ENCODE assay signal across 23 mouse cellular contexts in genomic region chr19:41794901-41795300, GRCm38 (mm10). TPM values are rescaled to one million over a fixed set of nuclear protein-coding genes. Genes with fewer than 3 reads are reported as not detected.
DNase-seq lines count a peak whose midpoint lies in the region; ATAC-seq and TF ChIP-seq lines count a peak whose summit lies in the region.
"Had no signal": no experiment of that assay in that cellular context is flagged by ENCODE, and none has a peak within 500 bp of the region (broad histone marks: within the 10 kb centered on the region; RNA-seq: fewer than 3 reads in every experiment).

No protein-coding gene starts in this region.

- H3K9me3 ChIP-seq in forebrain, embryonic 11.5 days (ENCODE audit: control insufficient read depth, low read length), result no peaks in the 10 kb centered on the region
- no peaks in the 10 kb centered on the region for H3K9me3 ChIP-seq in forebrain, postnatal 0 days (ENCODE audit: low read length)
- H3K9me3 ChIP-seq in kidney, embryonic 16.5 days (ENCODE audit: low read length), result no peaks in the 10 kb centered on the region
- H3K9me3 ChIP-seq in forebrain, embryonic 14.5 days (replicated peaks; ENCODE audit: control insufficient read depth, low read length), result no peaks in the 10 kb centered on the region
- H3K9me3 ChIP-seq: liver, embryonic 13.5 days; megakaryocyte, embryonic 14.5 days; neural tube, embryonic 15.5 days had no signal

- no peak overlapping the region for H3K4me3 ChIP-seq in forebrain, embryonic 11.5 days (ENCODE audit: low read depth, low read length)
- no peak overlapping the region for H3K4me3 ChIP-seq in forebrain, postnatal 0 days (ENCODE audit: low read depth, low read length)
- H3K4me3 ChIP-seq in kidney, embryonic 16.5 days (ENCODE audit: low read length), result no peak overlapping the region
- H3K4me3 ChIP-seq in forebrain, embryonic 14.5 days (ENCODE audit: low read depth, low read length), result no peak overlapping the region
- H3K4me3 ChIP-seq: liver, embryonic 13.5 days; megakaryocyte, embryonic 14.5 days; neural tube, embryonic 15.5 days had no signal

- H3K36me3 ChIP-seq in forebrain, embryonic 11.5 days (ENCODE audit: control insufficient read depth, insufficient read depth, low read length), result no peaks in the 10 kb centered on the region
- H3K36me3 ChIP-seq in forebrain, postnatal 0 days (ENCODE audit: insufficient read depth), result no peaks in the 10 kb centered on the region
- peaks cover 7% of the 10 kb centered on the region; the same call in 1 of the 2 replicates for H3K36me3 ChIP-seq in kidney, embryonic 16.5 days (ENCODE audit: insufficient read depth, low read length)
- H3K36me3 ChIP-seq in forebrain, embryonic 14.5 days (ENCODE audit: control insufficient read depth, insufficient read depth, low read length), result no peaks in the 10 kb centered on the region
- H3K36me3 ChIP-seq: neural tube, embryonic 15.5 days had no signal

- DNase-seq in forebrain, embryonic 11.5 days (ENCODE audit: low spot score), result no peak
- DNase-seq in forebrain, postnatal 0 days, result no peak
- no peak for DNase-seq in kidney, postnatal 4 days
- DNase-seq in brain, adult 2 months (ENCODE audit: low read depth, low spot score), result peak; percentile 11
- DNase-seq in forebrain, embryonic 14.5 days (ENCODE audit: low spot score), result no peak
- no peak for DNase-seq in adrenal gland, postnatal 36 days
- no peak for DNase-seq in ovary, postnatal 14 days (ENCODE audit: low spot score)
- DNase-seq: adrenal gland, postnatal 14 days; cerebellum, adult 18-20 months; cerebellum, postnatal 10 days; layer of hippocampus, postnatal 36 days; left cerebral cortex, postnatal 4 days; liver, embryonic 13.5 days; lung, adult 18-20 months; lung, postnatal 4 days; thymus, adult 2 months; thymus, postnatal 4 days had no signal

- peaks cover 2% of the 10 kb centered on the region; the same call in 1 of the 2 replicates for H3K4me1 ChIP-seq in forebrain, embryonic 11.5 days (replicated peaks; ENCODE audit: control insufficient read depth, insufficient read depth, low read length)
- H3K4me1 ChIP-seq in forebrain, postnatal 0 days (ENCODE audit: insufficient read depth), result no peaks in the 10 kb centered on the region
- peaks cover 33% of the 10 kb centered on the region for H3K4me1 ChIP-seq in kidney, embryonic 16.5 days (ENCODE audit: insufficient read depth, low read length)
- H3K4me1 ChIP-seq in forebrain, embryonic 14.5 days (ENCODE audit: control insufficient read depth, insufficient read depth, low read length), result no peaks in the 10 kb centered on the region
- H3K4me1 ChIP-seq: neural tube, embryonic 15.5 days had no signal

- H3K9ac ChIP-seq in forebrain, embryonic 11.5 days (ENCODE audit: low read length), result peak overlapping the region; percentile 32; the same call in 1 of the 2 replicates
- H3K9ac ChIP-seq in forebrain, postnatal 0 days, result no peak overlapping the region
- no peak overlapping the region; the same call in 1 of the 2 replicates for H3K9ac ChIP-seq in kidney, embryonic 16.5 days (replicated peaks; ENCODE audit: low read length)
- H3K9ac ChIP-seq in forebrain, embryonic 14.5 days (ENCODE audit: low read length), result peak overlapping the region; percentile 52; the same call in 1 of the 2 replicates
- H3K9ac ChIP-seq: liver, embryonic 13.5 days; neural tube, embryonic 15.5 days had no signal

- ATAC-seq in forebrain, embryonic 11.5 days (replicated peaks; ENCODE audit: low FRiP score), result no peak
- ATAC-seq in forebrain, postnatal 0 days, result no peak
- ATAC-seq in kidney, embryonic 16.5 days (ENCODE audit: low FRiP score, low TSS enrichment), result no peak
- no peak for ATAC-seq in forebrain, embryonic 14.5 days
- ATAC-seq: hindbrain, embryonic 16.5 days; lung, postnatal 0 days had no signal

- no peak for TF ChIP-seq CTCF in forebrain, postnatal 0 days (IDR thresholded peaks at IDR 0.05; ENCODE audit: low read depth)

- no peaks in the 10 kb centered on the region for H3K27me3 ChIP-seq in forebrain, embryonic 11.5 days (ENCODE audit: control insufficient read depth, insufficient read depth, low read length)
- H3K27me3 ChIP-seq in forebrain, postnatal 0 days (ENCODE audit: insufficient read depth, low read length), result no peaks in the 10 kb centered on the region
- no peaks in the 10 kb centered on the region for H3K27me3 ChIP-seq in kidney, embryonic 16.5 days (ENCODE audit: insufficient read depth, low read length)
- no peaks in the 10 kb centered on the region for H3K27me3 ChIP-seq in forebrain, embryonic 14.5 days (replicated peaks; ENCODE audit: control insufficient read depth, insufficient read depth, low read length)
- H3K27me3 ChIP-seq: liver, embryonic 13.5 days; megakaryocyte, embryonic 14.5 days; neural tube, embryonic 15.5 days had no signal

- H3K4me2 ChIP-seq in forebrain, embryonic 11.5 days (ENCODE audit: low read depth, low read length, severe bottlenecking), result no peak overlapping the region
- no peak overlapping the region for H3K4me2 ChIP-seq in forebrain, postnatal 0 days (ENCODE audit: low read depth)
- H3K4me2 ChIP-seq in kidney, embryonic 16.5 days (replicated peaks; ENCODE audit: low read depth, low read length), result no peak overlapping the region
- 0 out of 2 replicates have a peak overlapping the region, but pooled peaks have one; percentile 3 for H3K4me2 ChIP-seq in forebrain, embryonic 14.5 days (ENCODE audit: low read length)
- H3K4me2 ChIP-seq: liver, embryonic 13.5 days; neural tube, embryonic 15.5 days had no signal

- H3K27ac ChIP-seq in forebrain, embryonic 11.5 days (ENCODE audit: low read depth, low read length), result peak overlapping the region; percentile 37
- no peak overlapping the region for H3K27ac ChIP-seq in forebrain, postnatal 0 days (ENCODE audit: low read depth, low read length)
- H3K27ac ChIP-seq in kidney, embryonic 16.5 days (ENCODE audit: low read length), result peak overlapping the region; percentile 80
- H3K27ac ChIP-seq in forebrain, embryonic 14.5 days (ENCODE audit: low read depth, low read length), result no peak overlapping the region
- H3K27ac ChIP-seq: liver, embryonic 13.5 days; neural tube, embryonic 15.5 days had no signal

- 42% methylated on average over 6 of the region's 6 CpGs for WGBS in forebrain, embryonic 11.5 days
- 38% methylated on average over 6 of the region's 6 CpGs for WGBS in forebrain, postnatal 0 days
- 86% methylated on average over 6 of the region's 6 CpGs for WGBS in kidney, embryonic 16.5 days
- 22% methylated on average over 6 of the region's 6 CpGs for WGBS in forebrain, embryonic 14.5 days

RNA-seq across cellular contexts. Expression of gene Arhgap19, which starts 6.9 kb away (rescaled TPM):
- polyA plus RNA-seq in forebrain, embryonic 11.5 days (2014; fragmentation: Nextera tagmentation; extraction: Ambion mirVana), result 44.1 and 48.4 TPM in 2 replicates
- 3.9 and 6.0 TPM in 2 replicates for total RNA-seq in forebrain, postnatal 0 days (2014; rRNA removed)
- polyA plus RNA-seq in forebrain, postnatal 0 days (2015; fragmentation: Nextera tagmentation; extraction: Ambion mirVana), result 3.1 and 3.2 TPM in 2 replicates
- polyA plus RNA-seq in kidney, embryonic 16.5 days (2015; fragmentation: Nextera tagmentation; extraction: Ambion mirVana), result 28.0 and 31.1 TPM in 2 replicates
- 11.2 and 12.6 TPM in 2 replicates for polyA plus RNA-seq in forebrain, embryonic 14.5 days (2014; fragmentation: Nextera tagmentation; extraction: Ambion mirVana)
- total RNA-seq in adrenal gland, postnatal 36 days (2021), result 1 to 10 TPM; 5.0 to 5.8 TPM

RNA-seq across cellular contexts. Expression of gene Frat1, which starts 34.9 kb away (rescaled TPM):
- 12.7 and 13.2 TPM in 2 replicates for polyA plus RNA-seq in forebrain, embryonic 11.5 days (2014; fragmentation: Nextera tagmentation; extraction: Ambion mirVana)
- total RNA-seq in forebrain, postnatal 0 days (2014; rRNA removed), result 40.2 and 43.4 TPM in 2 replicates
- polyA plus RNA-seq in forebrain, postnatal 0 days (2015; fragmentation: Nextera tagmentation; extraction: Ambion mirVana), result 48.2 and 52.3 TPM in 2 replicates
- polyA plus RNA-seq in kidney, embryonic 16.5 days (2015; fragmentation: Nextera tagmentation; extraction: Ambion mirVana), result 6.2 and 6.5 TPM in 2 replicates
- polyA plus RNA-seq in forebrain, embryonic 14.5 days (2014; fragmentation: Nextera tagmentation; extraction: Ambion mirVana), result 34.9 and 35.5 TPM in 2 replicates
- total RNA-seq in adrenal gland, postnatal 36 days (2021), result 1 to 10 TPM; 4.9 to 7.8 TPM

RNA-seq across cellular contexts. Expression of gene Slit1, which starts 51.4 kb away (rescaled TPM):
- polyA plus RNA-seq in forebrain, embryonic 11.5 days (2014; fragmentation: Nextera tagmentation; extraction: Ambion mirVana), result 4.6 and 5.6 TPM in 2 replicates
- 37.2 and 61.8 TPM in 2 replicates for total RNA-seq in forebrain, postnatal 0 days (2014; rRNA removed)
- polyA plus RNA-seq in forebrain, postnatal 0 days (2015; fragmentation: Nextera tagmentation; extraction: Ambion mirVana), result 8.7 and 13.4 TPM in 2 replicates
- polyA plus RNA-seq in kidney, embryonic 16.5 days (2015; fragmentation: Nextera tagmentation; extraction: Ambion mirVana), result 6.2 and 6.4 TPM in 2 replicates
- 13.5 and 22.5 TPM in 2 replicates for polyA plus RNA-seq in forebrain, embryonic 14.5 days (2014; fragmentation: Nextera tagmentation; extraction: Ambion mirVana)
- total RNA-seq in adrenal gland, postnatal 36 days (2021), result 10 to 100 TPM in 1 of 2 experiments, 1 to 10 TPM in 1; 7.6 to 18.4 TPM
- polyA plus RNA-seq: heart, embryonic 14.5 days had no signal

RNA-seq across cellular contexts. Expression of gene Frat2, which starts 53.0 kb away (rescaled TPM):
- polyA plus RNA-seq in forebrain, embryonic 11.5 days (2014; fragmentation: Nextera tagmentation; extraction: Ambion mirVana), result 10.4 and 14.1 TPM in 2 replicates
- 14.4 and 22.4 TPM in 2 replicates for total RNA-seq in forebrain, postnatal 0 days (2014; rRNA removed)
- polyA plus RNA-seq in forebrain, postnatal 0 days (2015; fragmentation: Nextera tagmentation; extraction: Ambion mirVana), result 14.8 and 15.5 TPM in 2 replicates
- 3.7 and 4.7 TPM in 2 replicates for polyA plus RNA-seq in kidney, embryonic 16.5 days (2015; fragmentation: Nextera tagmentation; extraction: Ambion mirVana)
- polyA plus RNA-seq in forebrain, embryonic 14.5 days (2014; fragmentation: Nextera tagmentation; extraction: Ambion mirVana), result 7.2 and 8.6 TPM in 2 replicates
- total RNA-seq in adrenal gland, postnatal 36 days (2021), result 1 to 10 TPM; 2.9 to 3.4 TPM

Comparison
In these comparisons a context has a peak if more than half of its experiments do, and no peak if none do; other contexts are left out.
1. H3K27ac ChIP-seq: peak in forebrain, embryonic 11.5 days (single experiment) and kidney, embryonic 16.5 days (single experiment); none in forebrain, postnatal 0 days (single experiment) and forebrain, embryonic 14.5 days (single experiment).
2. H3K9ac ChIP-seq: peak in forebrain, embryonic 11.5 days (single experiment) and forebrain, embryonic 14.5 days (single experiment); none in forebrain, postnatal 0 days (single experiment) and kidney, embryonic 16.5 days (single experiment).